Mouse (Mus musculus): ENCODE data around the gene Selenon. TPM values are rescaled to one million over a fixed set of nuclear protein-coding genes. Genes with fewer than 3 reads are reported as not detected.
A peak's percentile ranks its signal among the peaks of the same experiment; 100 is the strongest.

Selenon gene
- 10 to 100 TPM; 22.2 to 23.2 TPM for total RNA-seq (2021)
- long read RNA-seq, experiment 1, transcript Selenon-201 (12 exons, 3,445 nt), result major isoform, 25 of 33 reads
- long read RNA-seq, experiment 1, partial matches to known transcripts, result 1 of 33 reads
- long read RNA-seq, experiment 1, other reads (novel, unspliced or antisense), result 7 of 33 reads
- long read RNA-seq, experiment 2, transcript Selenon-201 (12 exons, 3,445 nt), result major isoform, 36 of 53 reads
- long read RNA-seq, experiment 2, partial matches to known transcripts, result 5 of 53 reads
- long read RNA-seq, experiment 2, other reads (novel, unspliced or antisense), result 12 of 53 reads

- no peak for TF ChIP-seq CTCF (IDR thresholded peaks at IDR 0.05)
- intact Hi-C loops (cut with DNase I), result no loop called here
- DNase-seq (ENCODE audit: extremely low spot score in 1 of 2, low spot score in 2 of 2), result peak; percentile 58 to 68
- peak within 1 kb of the TSS; percentile 60 for H3K4me3 ChIP-seq
- peak within 1 kb of the TSS; percentile 62 for H3K27ac ChIP-seq
These were observed at the start of gene Selenon for GRCm38 (mm10) chr4:134551494-134552316. Gene Selenon (minus strand): TSS chr4:134552166.

- no peak for DNase-seq (ENCODE audit: extremely low spot score in 1 of 2, low spot score in 2 of 2)
- intact Hi-C loops (cut with DNase I), result loop anchor here (2.0 kb wide), 1 partner anchor 29 kb away; no protein-coding TSS in a partner anchor
- no peak overlapping the region for H3K4me3 ChIP-seq
- H3K27ac ChIP-seq, result peak overlapping the region; percentile 76; the same call in 1 of the 2 replicates
- no peak for TF ChIP-seq CTCF (IDR thresholded peaks at IDR 0.05)
These were observed 49.4 kb upstream of the Selenon start for GRCm38 (mm10) chr4:134601404-134601803.

DNA sequence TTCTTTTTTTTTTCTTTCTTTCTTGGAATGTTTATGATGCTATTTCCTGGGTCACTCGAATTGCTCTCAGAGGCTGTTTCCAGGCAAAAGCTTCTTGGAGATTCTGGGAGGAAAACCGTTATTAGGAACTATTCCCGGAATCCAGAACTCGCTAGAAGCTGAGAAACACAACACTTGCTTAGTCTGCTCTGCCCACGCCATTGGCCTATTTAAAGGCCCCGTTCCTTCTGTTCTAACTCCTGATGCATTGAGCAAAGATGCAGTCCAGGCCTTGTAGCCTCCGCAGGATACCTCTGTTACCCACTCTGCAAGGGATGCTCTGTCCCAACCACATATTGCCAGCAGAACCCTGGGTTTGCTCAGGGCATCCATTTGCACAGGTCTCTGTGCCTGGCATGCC, 48.8 kb upstream of the Selenon start:
- H3K27ac ChIP-seq, result peak overlapping the region; percentile 76
- no peak for DNase-seq (ENCODE audit: extremely low spot score in 1 of 2, low spot score in 2 of 2)
- no peak overlapping the region for H3K4me3 ChIP-seq
- no peak for TF ChIP-seq CTCF (IDR thresholded peaks at IDR 0.05)
- intact Hi-C loops (cut with DNase I), result loop anchor here (2.0 kb wide), 1 partner anchor 30 kb away; no protein-coding TSS in a partner anchor

DNA sequence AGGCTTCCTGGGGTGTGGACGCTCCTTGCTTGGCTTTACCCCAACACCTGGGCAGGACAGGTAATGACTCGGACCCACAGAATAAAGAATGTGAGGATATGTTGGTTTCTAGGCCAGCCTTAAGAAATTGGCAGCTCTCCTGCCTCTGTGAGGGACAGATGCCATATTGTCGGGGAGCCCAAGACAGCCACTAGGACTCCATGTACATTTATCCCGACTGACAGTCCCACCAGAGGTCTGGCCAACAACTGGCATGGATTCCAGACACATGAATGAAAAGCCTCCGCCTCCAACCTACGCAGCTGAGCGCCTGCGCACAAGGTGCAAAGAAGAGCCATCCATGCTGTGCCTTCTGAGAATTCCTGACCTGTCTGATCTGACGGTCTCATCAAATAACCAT, 48.1 kb upstream of the Selenon start:
- intact Hi-C loops (cut with DNase I), result loop anchor here (2.0 kb wide), 1 partner anchor 31 kb away; no protein-coding TSS in a partner anchor
- H3K27ac ChIP-seq, result peak overlapping the region; percentile 44; the same call in 1 of the 2 replicates
- TF ChIP-seq CTCF (IDR thresholded peaks at IDR 0.05), result no peak

GRCm38 (mm10) chr4:134596816-134597692, 45.1 kb upstream of the Selenon start:
- H3K4me3 ChIP-seq, result no peak overlapping the region
- TF ChIP-seq CTCF (IDR thresholded peaks at IDR 0.05), result no peak
- peak overlapping the region; percentile 53 for H3K27ac ChIP-seq
- DNase-seq (ENCODE audit: extremely low spot score in 1 of 2, low spot score in 2 of 2), result no peak
- intact Hi-C loops (cut with DNase I), result no loop called here

More for the DNA sequence above, 48.1 kb upstream of the Selenon start:
- no peak overlapping the region for H3K4me3 ChIP-seq
- no peak for DNase-seq (ENCODE audit: extremely low spot score in 1 of 2, low spot score in 2 of 2)

- Histone ChIP-seq H3K27ac (no peak overlapping the region), H3K4me3 (no peak overlapping the region)
- DNase-seq (ENCODE audit: extremely low spot score in 1 of 2, low spot score in 2 of 2), result no peak
- intact Hi-C loops (cut with DNase I), result no loop called here
- TF ChIP-seq CTCF (IDR thresholded peaks at IDR 0.05), result no peak
These were observed 42.9 kb upstream of the Selenon start for GRCm38 (mm10) chr4:134594731-134595439.

DNA sequence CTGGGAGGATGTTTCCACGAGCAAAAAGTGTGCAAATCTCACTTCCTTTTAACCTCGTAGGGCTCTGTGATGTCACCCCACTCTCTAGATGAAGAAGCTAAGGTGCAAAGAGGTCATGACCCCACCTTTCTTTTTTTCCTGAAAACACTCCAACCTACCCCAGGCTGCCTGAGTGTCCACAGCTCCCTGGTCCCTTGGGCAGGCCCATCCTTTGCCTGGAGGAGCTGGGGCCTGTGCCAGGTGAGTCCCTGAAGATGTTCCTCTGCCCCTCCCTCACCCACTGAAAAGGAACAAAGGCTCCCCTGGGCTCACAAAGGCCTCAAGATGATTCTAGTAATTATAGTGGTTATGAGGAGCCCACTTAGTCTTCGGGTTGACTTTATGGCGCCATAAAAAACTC, 40.5 kb upstream of the Selenon start:
- no peak for DNase-seq (ENCODE audit: extremely low spot score in 1 of 2, low spot score in 2 of 2)
- Histone ChIP-seq H3K27ac (no peak overlapping the region), H3K4me3 (no peak overlapping the region)
- no peak for TF ChIP-seq CTCF (IDR thresholded peaks at IDR 0.05)
- intact Hi-C loops (cut with DNase I), result no loop called here

- intact Hi-C loops (cut with DNase I), result no loop called here
- Histone ChIP-seq H3K4me3 (no peak overlapping the region), H3K27ac (no peak overlapping the region; the same call in 1 of the 2 replicates)
- TF ChIP-seq CTCF (IDR thresholded peaks at IDR 0.05), result no peak
- DNase-seq (ENCODE audit: extremely low spot score in 1 of 2, low spot score in 2 of 2), result peak in 1 of 2 experiments; percentile 57
These were observed 39.6 kb upstream of the Selenon start for GRCm38 (mm10) chr4:134591506-134592061.

GRCm38 (mm10) chr4:134590227-134590926, 38.4 kb upstream of the Selenon start:
- H3K27ac ChIP-seq, result no peak overlapping the region
- no peak for DNase-seq (ENCODE audit: extremely low spot score in 1 of 2, low spot score in 2 of 2)
- intact Hi-C loops (cut with DNase I), result no loop called here

DNA sequence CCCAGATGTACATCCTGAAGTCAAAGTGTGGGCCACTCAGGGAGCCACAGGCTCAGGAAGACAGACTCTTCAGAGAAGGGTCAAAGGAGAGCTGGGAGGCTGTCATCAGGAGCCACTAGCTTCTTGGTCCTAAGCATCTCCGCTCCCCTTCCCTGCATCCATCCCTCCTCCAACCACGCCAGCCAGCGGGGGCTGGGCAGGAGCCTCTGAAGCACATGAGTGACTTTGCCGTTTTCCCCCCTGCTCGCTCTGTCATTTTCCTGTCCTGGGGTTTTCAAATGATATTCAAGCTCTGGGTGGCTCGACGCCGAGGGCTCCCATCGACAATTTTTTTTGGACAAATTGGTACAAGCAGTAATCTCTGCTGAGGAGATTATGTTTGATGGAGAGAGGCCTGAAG, 37.8 kb upstream of the Selenon start:
- intact Hi-C loops (cut with DNase I), result no loop called here
- Histone ChIP-seq H3K27ac (no peak overlapping the region), H3K4me3 (no peak overlapping the region)
- no peak for TF ChIP-seq CTCF (IDR thresholded peaks at IDR 0.05)
- DNase-seq (ENCODE audit: extremely low spot score in 1 of 2, low spot score in 2 of 2), result no peak

More at GRCm38 (mm10) chr4:134590227-134590926, 38.4 kb upstream of the Selenon start:
- no peak overlapping the region for H3K4me3 ChIP-seq
- peak; percentile 66 for TF ChIP-seq CTCF (IDR thresholded peaks at IDR 0.05)
